Mouse (Mus musculus) heart, postnatal 4 days (tissue): Measurements from ENCODE around the gene Icam5. TPM values are rescaled to one million over a fixed set of nuclear protein-coding genes. Genes with fewer than 3 reads are reported as not detected.
A peak's percentile ranks its signal among the peaks of the same experiment; 100 is the strongest.
"Not testable (repeated sequence)": the region's sequence is repeated elsewhere in the genome, so short reads cannot be mapped to it uniquely, and the experiment has no call there.

Experiments
- DNase-seq: peaks from one replicate; pipeline ENCODE4 v3.0.0; 2021
- total RNA-seq, 2 experiments: library from RNA; stranded (reverse); gene quantifications; 2 replicates each; pipeline ENCODE4 v1.2.3; 2021

Gene Icam5
- not detected for total RNA-seq

GRCm38 (mm10) chr9:21031896-21032351 is at the start of gene Icam5:
Gene Icam5, plus strand, starts transcription at chr9:21032073.
- DNase-seq, result peak; percentile 27

- no peak for DNase-seq
These were observed 49.7 kb upstream of the Icam5 start for GRCm38 (mm10) chr9:20982171-20982570.

GRCm38 (mm10) chr9:20983169-20983568 is 48.7 kb upstream of the Icam5 start:
- DNase-seq, result no peak

GRCm38 (mm10) chr9:20986952-20987686 is 44.8 kb upstream of the Icam5 start:
- DNase-seq, result peak; percentile 72

GRCm38 (mm10) chr9:20987953-20988352 is 43.9 kb upstream of the Icam5 start:
- DNase-seq, result no peak

GRCm38 (mm10) chr9:20990861-20991260 is 41.0 kb upstream of the Icam5 start:
- DNase-seq, result peak; percentile 37

- DNase-seq, result no peak
These were observed 40.3 kb upstream of the Icam5 start for GRCm38 (mm10) chr9:20991587-20991986.

GRCm38 (mm10) chr9:20993165-20993898 is 38.5 kb upstream of the Icam5 start:
- DNase-seq, result no peak

- DNase-seq, result no peak
These were observed 36.8 kb upstream of the Icam5 start for GRCm38 (mm10) chr9:20995069-20995468.

- DNase-seq, result no peak
These were observed 34.8 kb upstream of the Icam5 start for GRCm38 (mm10) chr9:20997065-20997464.

- DNase-seq, result not testable (repeated sequence)
These were observed 33.5 kb upstream of the Icam5 start for GRCm38 (mm10) chr9:20998337-20998736.

- DNase-seq, result peak; percentile 49
These were observed 31.1 kb upstream of the Icam5 start for GRCm38 (mm10) chr9:21000811-21001210.

- DNase-seq, result no peak
These were observed 30.1 kb upstream of the Icam5 start for GRCm38 (mm10) chr9:21001651-21002200.

GRCm38 (mm10) chr9:21002270-21002626 is 29.6 kb upstream of the Icam5 start:
- no peak for DNase-seq

GRCm38 (mm10) chr9:21002627-21003551 is 29.0 kb upstream of the Icam5 start, which contains the start of gene Mrpl4:
Gene Mrpl4, plus strand, starts transcription at chr9:21002738.
- peak; percentile 90 for DNase-seq

GRCm38 (mm10) chr9:21007313-21007952 is 24.4 kb upstream of the Icam5 start:
- no peak for DNase-seq

GRCm38 (mm10) chr9:21008007-21008406 is 23.9 kb upstream of the Icam5 start:
- no peak for DNase-seq

GRCm38 (mm10) chr9:21010362-21010761 is 21.5 kb upstream of the Icam5 start:
- no peak for DNase-seq

- DNase-seq, result not testable (repeated sequence)
These were observed 20.8 kb upstream of the Icam5 start for GRCm38 (mm10) chr9:21010939-21011541.

GRCm38 (mm10) chr9:21011846-21012312 is 20.0 kb upstream of the Icam5 start:
- DNase-seq, result peak; percentile 32

GRCm38 (mm10) chr9:21012368-21012767 is 19.5 kb upstream of the Icam5 start:
- no peak for DNase-seq
